Mouse (Mus musculus): ENCODE data around the gene Nmrk2.
A peak's percentile ranks its signal among the peaks of the same experiment; 100 is the strongest.
"Not testable (repeated sequence)": the region's sequence is repeated elsewhere in the genome, so short reads cannot be mapped to it uniquely, and the experiment has no call there.

The Nmrk2 gene

DNA sequence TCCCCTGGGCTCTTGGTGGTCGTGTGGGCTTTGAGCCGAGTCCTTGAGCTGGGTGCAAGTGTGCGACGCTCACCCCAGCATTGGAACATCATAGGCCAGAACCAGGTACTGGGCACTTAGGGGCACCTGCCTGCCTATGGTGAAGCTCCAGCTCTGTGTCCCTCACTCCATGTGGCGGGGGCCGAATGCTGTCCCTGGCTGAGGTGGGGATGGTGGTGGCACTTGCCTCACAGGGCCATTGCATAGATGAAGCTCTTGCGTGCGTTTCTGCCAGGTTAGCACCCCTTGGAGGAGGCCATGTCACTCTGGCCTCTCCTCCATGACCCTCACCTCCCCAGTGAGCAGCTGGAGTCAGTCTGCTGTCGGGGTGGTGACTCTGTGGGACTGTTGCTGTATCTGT, 14.7 kb downstream of the Nmrk2 start:
- DNase-seq (ENCODE audit: extremely low read depth, low read depth) = no peak

DNA sequence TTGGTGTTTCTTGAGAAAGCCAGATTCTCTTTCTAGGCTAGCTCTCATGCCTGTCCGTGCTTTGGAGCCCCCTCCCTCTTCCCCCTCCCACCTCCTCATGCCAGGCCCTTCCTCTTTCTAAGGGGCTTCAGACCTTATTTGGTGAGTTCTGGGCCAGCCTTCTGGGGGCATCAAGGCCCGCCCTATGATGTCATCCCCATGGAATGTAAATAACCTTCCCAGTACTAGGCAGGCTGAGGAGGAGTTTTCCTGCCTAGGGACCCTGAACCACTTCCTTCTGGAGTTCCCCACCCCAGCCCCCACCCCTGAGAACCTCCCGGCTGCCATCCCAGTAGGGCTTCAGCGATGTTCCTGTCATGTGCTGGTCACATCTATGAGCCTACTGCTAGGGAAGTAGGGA, 17.1 kb downstream of the Nmrk2 start:
- DNase-seq (ENCODE audit: extremely low read depth, low read depth) = no peak

DNA sequence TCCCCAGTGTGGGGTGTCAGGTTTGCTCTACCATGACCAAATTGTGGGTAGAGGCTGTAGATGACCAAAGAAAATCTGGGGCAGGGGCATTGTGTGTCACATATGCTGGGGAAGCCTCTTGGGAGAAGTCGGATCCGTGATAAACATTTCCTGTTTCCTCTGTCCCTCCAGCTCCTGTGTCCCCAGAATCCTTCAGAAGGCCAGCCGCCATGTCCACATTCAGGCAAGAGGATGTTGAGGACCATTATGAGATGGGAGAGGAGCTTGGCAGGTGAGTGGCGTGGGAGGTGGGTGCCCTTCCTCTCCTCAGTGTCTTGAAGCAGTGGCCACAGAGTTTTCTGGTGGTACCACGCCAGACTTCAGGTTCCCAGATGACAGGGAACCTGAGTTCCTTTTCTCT, 18.0 kb downstream of the Nmrk2 start, which contains the start of gene 4930442H23Rik:
Gene 4930442H23Rik (minus strand): TSS at position 45 of the 400 bp plus-strand sequence.
- DNase-seq (ENCODE audit: extremely low read depth, low read depth) = no peak

GRCm38 (mm10) chr10:81182336-81183333, 19.2 kb downstream of the Nmrk2 start, which contains the start of gene Dapk3:
TSS of gene Dapk3 (plus strand) at chr10:81183005.
- DNase-seq (ENCODE audit: extremely low read depth, low read depth) = peak; percentile 99

GRCm38 (mm10) chr10:81181860-81182259, 20.0 kb downstream of the Nmrk2 start:
- not testable (repeated sequence) for DNase-seq (ENCODE audit: extremely low read depth, low read depth)

DNA sequence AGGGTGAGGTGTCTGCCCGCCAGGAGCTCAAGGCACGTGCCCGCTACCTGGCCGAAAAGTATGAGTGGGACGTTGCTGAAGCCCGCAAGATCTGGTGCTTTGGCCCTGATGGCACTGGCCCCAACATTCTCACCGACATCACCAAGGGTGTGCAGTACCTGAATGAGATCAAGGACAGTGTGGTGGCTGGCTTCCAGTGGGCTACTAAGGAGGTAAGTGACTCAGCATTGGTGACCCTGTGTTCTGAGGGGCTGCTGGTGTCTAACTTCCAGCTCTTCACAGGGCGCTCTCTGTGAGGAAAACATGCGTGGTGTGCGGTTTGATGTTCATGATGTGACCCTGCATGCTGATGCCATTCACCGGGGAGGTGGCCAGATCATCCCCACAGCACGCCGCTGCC, 20.9 kb downstream of the Nmrk2 start:
- no peak for DNase-seq (ENCODE audit: extremely low read depth, low read depth)

DNA sequence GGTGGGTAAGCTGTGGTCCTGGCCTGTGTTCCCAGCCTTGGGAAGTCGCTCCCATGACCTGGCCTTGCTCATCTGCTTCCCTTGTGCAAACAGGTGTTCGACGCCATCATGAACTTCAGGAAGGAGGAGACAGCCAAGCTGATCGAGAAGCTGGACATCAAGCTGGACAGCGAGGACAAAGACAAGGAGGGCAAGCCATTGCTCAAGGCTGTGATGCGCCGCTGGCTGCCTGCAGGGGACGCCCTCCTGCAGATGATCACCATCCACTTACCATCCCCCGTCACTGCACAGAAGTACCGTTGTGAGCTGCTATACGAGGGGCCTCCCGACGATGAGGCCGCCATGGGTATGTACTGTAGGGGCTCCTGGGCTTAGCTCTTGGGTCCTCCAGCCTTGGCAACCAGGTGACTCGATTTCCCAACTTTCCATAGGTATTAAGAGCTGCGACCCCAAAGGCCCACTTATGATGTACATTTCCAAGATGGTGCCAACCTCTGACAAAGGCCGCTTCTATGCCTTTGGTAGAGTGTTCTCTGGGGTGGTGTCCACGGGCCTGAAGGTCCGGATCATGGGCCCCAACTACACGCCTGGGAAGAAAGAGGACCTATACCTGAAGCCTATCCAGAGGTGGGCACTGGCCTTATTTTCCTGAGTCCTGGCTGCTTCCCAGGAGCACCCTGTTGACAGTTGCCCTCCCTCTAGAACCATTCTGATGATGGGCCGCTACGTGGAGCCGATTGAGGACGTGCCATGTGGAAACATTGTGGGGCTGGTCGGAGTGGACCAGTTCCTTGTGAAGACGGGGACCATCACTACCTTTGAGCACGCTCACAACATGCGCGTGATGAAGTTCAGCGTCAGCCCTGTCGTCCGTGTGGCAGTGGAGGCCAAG, 22.2 kb downstream of the Nmrk2 start:
- no peak for DNase-seq (ENCODE audit: extremely low read depth, low read depth)

DNA sequence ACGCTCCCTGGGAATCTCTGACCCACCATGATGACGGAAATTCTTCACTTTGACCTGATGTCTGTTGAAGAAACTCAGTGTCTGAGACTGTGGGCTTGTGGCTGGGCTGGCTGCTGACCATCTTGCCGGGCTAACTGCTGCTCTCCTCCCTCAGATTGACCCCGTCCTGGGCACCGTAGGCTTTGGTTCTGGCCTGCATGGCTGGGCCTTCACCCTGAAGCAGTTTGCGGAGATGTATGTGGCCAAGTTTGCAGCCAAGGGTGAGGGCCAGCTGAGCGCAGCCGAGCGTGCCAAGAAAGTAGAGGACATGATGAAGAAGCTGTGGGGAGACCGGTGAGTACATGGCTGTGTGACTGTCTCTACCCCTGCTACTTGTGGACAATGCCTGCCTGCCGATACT, 22.9 kb downstream of the Nmrk2 start:
- DNase-seq (ENCODE audit: extremely low read depth, low read depth) = no peak

DNA sequence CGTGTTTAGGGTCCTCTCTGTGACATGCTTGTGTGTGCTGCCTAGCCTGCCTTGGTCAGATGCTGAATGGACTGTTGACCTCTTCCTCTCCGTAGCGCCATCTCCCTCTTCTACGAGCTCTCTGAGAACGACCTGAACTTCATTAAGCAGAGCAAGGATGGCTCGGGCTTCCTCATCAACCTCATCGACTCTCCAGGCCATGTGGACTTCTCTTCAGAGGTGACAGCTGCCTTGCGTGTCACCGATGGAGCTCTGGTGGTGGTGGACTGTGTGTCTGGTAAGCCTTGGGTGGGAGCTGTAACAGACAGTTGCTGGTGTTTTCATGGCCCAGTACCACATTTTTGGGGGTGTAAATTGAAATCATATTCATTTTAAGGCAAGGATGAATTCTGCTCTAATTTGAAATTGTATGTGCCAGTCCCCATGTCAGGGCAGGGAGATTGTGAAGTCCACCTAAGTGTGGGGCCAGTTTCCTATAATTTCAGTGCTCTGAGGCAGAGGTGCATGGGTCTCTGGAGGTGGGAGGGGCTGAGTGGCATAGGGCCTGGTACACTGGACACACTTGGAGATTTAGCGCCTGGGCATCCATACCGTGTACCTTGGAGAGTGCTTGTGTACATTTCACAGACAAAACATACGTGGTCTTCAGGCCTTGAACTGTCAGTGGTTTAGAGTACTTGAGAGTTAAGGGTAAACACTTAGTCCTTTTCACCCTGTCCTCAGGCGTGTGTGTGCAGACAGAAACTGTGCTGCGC, 23.7 kb downstream of the Nmrk2 start:
- DNase-seq (ENCODE audit: extremely low read depth, low read depth) = no peak

DNA sequence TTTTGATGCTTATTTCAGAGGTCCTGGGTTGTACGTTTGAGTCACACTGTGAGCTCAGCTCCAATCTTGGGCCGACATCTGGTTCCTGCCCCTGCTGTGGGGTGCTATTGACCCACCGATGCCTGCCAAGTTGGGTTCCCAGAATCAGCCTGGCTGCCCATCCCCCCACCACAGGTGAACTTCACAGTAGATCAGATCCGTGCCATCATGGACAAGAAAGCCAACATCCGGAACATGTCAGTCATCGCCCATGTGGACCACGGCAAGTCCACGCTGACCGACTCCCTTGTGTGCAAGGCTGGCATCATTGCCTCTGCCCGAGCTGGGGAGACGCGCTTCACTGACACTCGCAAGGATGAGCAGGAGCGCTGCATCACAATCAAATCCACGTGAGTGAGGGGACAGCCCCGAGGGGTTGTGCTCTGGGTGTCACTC, 24.3 kb downstream of the Nmrk2 start:
- DNase-seq (ENCODE audit: extremely low read depth, low read depth) = no peak

GRCm38 (mm10) chr10:81176466-81177271, 25.2 kb downstream of the Nmrk2 start, which contains the start of gene Eef2:
TSS of gene Eef2 (plus strand) at chr10:81176631.
- DNase-seq (ENCODE audit: extremely low read depth, low read depth) = peak; percentile 79

DNA sequence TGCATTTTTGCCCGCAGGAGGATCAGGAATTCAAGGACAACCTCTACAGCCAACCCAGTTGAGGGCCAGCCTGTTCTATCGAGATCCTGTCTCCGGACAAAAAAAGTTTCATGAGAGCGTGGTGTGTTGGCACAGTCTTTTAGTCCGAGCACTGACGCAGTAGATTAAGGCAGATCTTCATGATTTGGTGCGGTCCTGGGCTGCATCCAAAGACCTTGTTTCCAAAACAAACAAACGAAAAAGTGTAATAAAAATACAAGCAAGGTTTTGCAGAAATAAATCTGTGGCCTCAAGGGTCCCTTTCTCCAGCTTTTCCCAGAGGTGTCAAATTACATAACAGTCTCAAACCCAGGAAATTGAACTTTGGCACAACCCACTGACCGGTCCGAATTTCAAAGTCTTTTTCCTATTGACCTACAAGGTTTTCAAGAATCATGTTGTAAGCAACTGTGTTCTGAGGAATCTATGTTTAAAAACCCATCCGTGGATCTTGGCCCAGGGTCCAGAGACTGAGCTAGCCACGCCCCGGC, 25.9 kb downstream of the Nmrk2 start:
- no peak for DNase-seq (ENCODE audit: extremely low read depth, low read depth)

- not testable (repeated sequence) for DNase-seq (ENCODE audit: extremely low read depth, low read depth)
Observed at GRCm38 (mm10) chr10:81175345-81175701, 26.5 kb downstream of the Nmrk2 start.

GRCm38 (mm10) chr10:81174617-81175344, 27.1 kb downstream of the Nmrk2 start:
- DNase-seq (ENCODE audit: extremely low read depth, low read depth) = peak; percentile 73

GRCm38 (mm10) chr10:81173132-81173531, 28.7 kb downstream of the Nmrk2 start:
- peak; percentile 78 for DNase-seq (ENCODE audit: extremely low read depth, low read depth)

- not testable (repeated sequence) for DNase-seq (ENCODE audit: extremely low read depth, low read depth)
Observed at GRCm38 (mm10) chr10:81169411-81169900, 32.4 kb downstream of the Nmrk2 start.

DNA sequence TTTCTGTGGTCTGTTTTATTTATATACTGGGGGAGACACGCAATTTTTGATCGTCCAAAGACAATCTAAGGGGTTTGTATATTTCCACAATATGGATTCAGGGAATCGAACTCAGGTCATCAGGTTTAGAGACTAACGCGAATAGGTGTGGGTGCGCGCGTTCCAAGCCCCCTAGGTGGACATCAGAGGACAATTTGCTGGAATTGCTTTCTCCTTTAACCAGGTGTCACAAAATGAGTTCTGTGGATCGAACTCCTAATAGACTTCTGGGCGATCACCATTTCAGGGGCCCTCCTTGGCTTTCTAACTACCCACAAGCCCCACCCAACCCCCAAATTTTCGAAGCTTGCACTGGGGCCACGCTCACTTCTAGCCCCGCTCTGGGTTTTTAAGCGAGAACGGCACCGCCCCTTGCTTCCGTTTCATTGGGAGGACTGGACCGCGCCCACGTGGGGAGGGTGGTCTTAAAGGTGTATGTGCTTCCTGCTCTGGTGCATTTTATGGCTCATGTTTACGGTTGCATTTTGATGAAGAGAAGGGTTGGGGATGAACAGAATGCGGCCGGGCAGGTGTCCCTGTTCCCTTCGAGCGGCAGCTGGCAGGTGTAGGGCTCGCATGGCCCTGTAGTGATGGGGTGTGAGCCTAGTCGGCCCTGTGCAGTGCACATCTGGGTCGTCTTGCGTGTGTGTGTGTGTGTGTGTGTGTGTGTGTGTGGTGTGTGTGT, 33.2 kb downstream of the Nmrk2 start:
- peak; percentile 86 for DNase-seq (ENCODE audit: extremely low read depth, low read depth)

- no peak for DNase-seq (ENCODE audit: extremely low read depth, low read depth)
Observed at GRCm38 (mm10) chr10:81168087-81168431, 33.8 kb downstream of the Nmrk2 start.

Data from MEL-GATA-1-ER (cell line).